Mouse (Mus musculus) liver, embryonic 11.5 days (tissue): ENCODE measurements at regions not wholly inside any gene's neighbourhood (a gene's known extent, or its start where the extent isn't known, plus 50 kb on each side); places are given as distances from the start of the nearest gene placed in this dataset.

Experiments
- ATAC-seq: fragments of 200-750 bp; cut with Nextera tagmentation; replicated peaks from 2 replicates; pipeline ENCODE4 v1.8.0; 2017; ENCODE audit warnings: moderate number of reproducible peaks, mild to moderate bottlenecking, moderate TSS enrichment, moderate library complexity; ENCODE audit not compliant: low FRiP score
- DNase-seq: peaks from one replicate; pipeline ENCODE4 v3.0.0-alpha.2; 2017; ENCODE audit warnings: low spot score
- H3K27ac ChIP-seq: fragments of 300-500 bp; sonication (generic); 2 replicates; pipeline ENCODE4 v1.5.1; 2014; ENCODE audit warnings: mild to moderate bottlenecking, low read depth, low read length, control low read depth
- H3K27me3 ChIP-seq: fragments of 300-500 bp; sonication (generic); replicated peaks from 2 replicates; pipeline ENCODE4 v1.6.1; 2014; ENCODE audit warnings: low read length, mixed read lengths; ENCODE audit not compliant: control insufficient read depth, insufficient read depth
- H3K36me3 ChIP-seq: fragments of 300-500 bp; sonication (generic); 2 replicates; pipeline ENCODE4 v1.6.1; 2014; ENCODE audit warnings: mild to moderate bottlenecking, low read length, moderate library complexity, mixed read lengths; ENCODE audit not compliant: control insufficient read depth, insufficient read depth
- H3K4me1 ChIP-seq: fragments of 300-500 bp; sonication (generic); replicated peaks from 2 replicates; pipeline ENCODE4 v1.6.1; 2014; ENCODE audit warnings: low read length, mixed read lengths; ENCODE audit not compliant: control insufficient read depth, insufficient read depth
- H3K4me2 ChIP-seq: fragments of 300-500 bp; sonication (generic); 2 replicates; pipeline ENCODE4 v1.6.1; 2014; ENCODE audit warnings: mild to moderate bottlenecking, control low read depth, moderate library complexity
- H3K4me3 ChIP-seq: fragments of 300-500 bp; sonication (generic); 2 replicates; pipeline ENCODE4 v1.5.1; 2014; ENCODE audit warnings: low read depth, low read length, control low read depth
- H3K9ac ChIP-seq: fragments of 300-500 bp; sonication (generic); 2 replicates; pipeline ENCODE4 v1.6.1; 2014; ENCODE audit warnings: low read depth, low read length, control low read depth
- H3K9me3 ChIP-seq: fragments of 300-500 bp; sonication (generic); 2 replicates; pipeline ENCODE4 v1.6.1; 2016; ENCODE audit warnings: low read length, inconsistent platforms, mixed read lengths; ENCODE audit not compliant: control insufficient read depth
- WGBS: fragments of 180-500 bp; shearing (Covaris S2); extraction: QIAGEN DNeasy Blood & Tissue Kit; methylation state at CpG from one replicate; pipeline ENCODE4 v1.1.7; 2014; 5-methylcytosine and 5-hydroxymethylcytosine counted together

DNA sequence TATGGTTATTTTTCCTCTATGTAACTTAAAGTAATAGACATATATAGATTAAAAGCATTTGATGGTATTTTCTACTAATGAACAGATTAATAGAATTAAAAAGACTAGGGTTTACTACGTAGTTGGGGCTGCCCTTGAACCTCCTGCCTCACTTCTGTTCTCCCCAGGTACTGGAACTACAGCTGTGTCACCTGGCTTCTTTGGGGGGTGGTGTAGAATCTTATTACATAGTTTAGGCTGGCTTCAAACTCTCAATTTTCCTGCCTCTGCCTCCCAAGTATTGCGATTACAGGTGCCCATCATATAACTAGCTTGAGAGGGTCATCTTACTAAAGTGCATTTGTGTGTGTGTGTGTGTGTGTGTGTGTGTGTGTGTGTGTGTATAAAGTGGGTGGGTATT lies 175.0 kb downstream of the Rab11fip4 start:
- Histone ChIP-seq H3K36me3 (no peaks in the 10 kb centered on the region), H3K4me3 (no peak overlapping the region), H3K9me3 (no peaks in the 10 kb centered on the region), H3K4me2 (no peak overlapping the region), H3K9ac (no peak overlapping the region), H3K27me3 (no peaks in the 10 kb centered on the region), H3K4me1 (no peaks in the 10 kb centered on the region), H3K27ac (no peak overlapping the region)
- no peak for DNase-seq
- no peak for ATAC-seq
- WGBS = 94% methylated on average over 2 of the region's 2 CpGs

GRCm38 (mm10) chr11:79765396-79765795 lies 174.4 kb downstream of the Rab11fip4 start:
- H3K36me3 ChIP-seq = no peaks in the 10 kb centered on the region
- H3K9me3 ChIP-seq = no peaks in the 10 kb centered on the region
- H3K4me3 ChIP-seq = no peak overlapping the region
- H3K4me1 ChIP-seq = no peaks in the 10 kb centered on the region
- 78% methylated on average over 2 of the region's 2 CpGs for WGBS
- ATAC-seq (no peak), DNase-seq (no peak)
- H3K9ac ChIP-seq = no peak overlapping the region
- H3K27me3 ChIP-seq = no peaks in the 10 kb centered on the region
- H3K27ac ChIP-seq = no peak overlapping the region
- H3K4me2 ChIP-seq = no peak overlapping the region

GRCm38 (mm10) chr11:79764026-79764425 lies 173.0 kb downstream of the Rab11fip4 start:
- ATAC-seq (no peak), DNase-seq (no peak)
- no peak overlapping the region for H3K27ac ChIP-seq
- no peaks in the 10 kb centered on the region for H3K4me1 ChIP-seq
- no peak overlapping the region for H3K4me3 ChIP-seq
- no peaks in the 10 kb centered on the region for H3K27me3 ChIP-seq
- H3K36me3 ChIP-seq = no peaks in the 10 kb centered on the region
- no peak overlapping the region for H3K9ac ChIP-seq
- H3K4me2 ChIP-seq = no peak overlapping the region
- no peaks in the 10 kb centered on the region for H3K9me3 ChIP-seq
- 82% methylated on average over 6 of the region's 6 CpGs for WGBS

DNA sequence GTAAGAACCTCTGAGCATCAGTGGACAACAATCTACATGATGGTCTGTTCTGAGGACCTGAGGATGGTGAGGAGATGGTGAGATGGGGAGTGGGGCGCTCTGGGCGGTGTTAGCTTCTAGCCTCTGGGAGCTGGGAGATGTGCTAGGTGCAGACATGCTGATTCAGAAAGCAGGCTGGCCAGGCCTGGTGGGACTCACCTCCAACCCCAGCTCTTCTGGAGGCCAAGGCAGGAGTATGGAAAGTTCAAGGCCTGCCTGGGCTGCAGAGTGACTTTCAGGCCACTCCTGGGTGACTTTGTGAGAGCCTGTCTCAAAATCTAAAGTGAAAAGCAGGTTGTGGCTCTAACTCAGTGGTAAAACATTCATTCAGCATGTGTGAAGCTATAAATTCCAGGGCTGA lies 171.6 kb downstream of the Rab11fip4 start:
- ATAC-seq = no peak
- Histone ChIP-seq H3K4me3 (no peak overlapping the region), H3K9me3 (no peaks in the 10 kb centered on the region), H3K4me2 (no peak overlapping the region), H3K4me1 (no peaks in the 10 kb centered on the region), H3K36me3 (no peaks in the 10 kb centered on the region), H3K9ac (no peak overlapping the region), H3K27me3 (no peaks in the 10 kb centered on the region), H3K27ac (no peak overlapping the region)
- WGBS = 88% methylated on average over 2 of the region's 2 CpGs
- DNase-seq = no peak

DNA sequence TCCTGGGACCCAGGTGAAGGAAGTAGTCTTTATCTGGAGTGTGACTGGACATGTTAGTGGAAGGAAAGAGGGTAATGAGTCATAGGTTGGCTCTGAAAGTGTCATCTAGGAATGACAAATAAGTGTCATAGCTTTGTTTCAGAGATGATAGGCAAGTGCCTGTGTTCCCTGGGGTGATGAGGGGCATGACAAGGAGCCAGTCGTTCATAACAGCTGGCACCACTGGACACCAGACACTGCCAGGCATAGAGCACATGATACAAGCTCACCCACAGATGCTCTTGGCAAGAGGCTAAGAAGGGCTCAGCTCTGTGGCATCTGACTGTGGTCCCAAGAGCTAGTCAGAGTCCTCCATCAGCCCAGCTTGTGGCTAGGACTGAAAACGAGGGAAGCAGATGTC lies 171.0 kb downstream of the Rab11fip4 start:
- H3K9me3 ChIP-seq = no peaks in the 10 kb centered on the region
- no peak overlapping the region for H3K27ac ChIP-seq
- DNase-seq (no peak), ATAC-seq (no peak)
- no peaks in the 10 kb centered on the region for H3K4me1 ChIP-seq
- H3K9ac ChIP-seq = no peak overlapping the region
- 67% methylated on average over 2 of the region's 2 CpGs for WGBS
- H3K27me3 ChIP-seq = no peaks in the 10 kb centered on the region
- no peaks in the 10 kb centered on the region for H3K36me3 ChIP-seq
- no peak overlapping the region for H3K4me3 ChIP-seq
- no peak overlapping the region for H3K4me2 ChIP-seq

GRCm38 (mm10) chr11:79760533-79760932 lies 169.5 kb downstream of the Rab11fip4 start:
- no peak for DNase-seq
- Histone ChIP-seq H3K36me3 (no peaks in the 10 kb centered on the region), H3K4me1 (no peaks in the 10 kb centered on the region), H3K9me3 (no peaks in the 10 kb centered on the region), H3K27ac (no peak overlapping the region), H3K4me3 (no peak overlapping the region), H3K9ac (no peak overlapping the region), H3K27me3 (no peaks in the 10 kb centered on the region), H3K4me2 (no peak overlapping the region)
- no peak for ATAC-seq
- 85% methylated on average over 4 of the region's 4 CpGs for WGBS

DNA sequence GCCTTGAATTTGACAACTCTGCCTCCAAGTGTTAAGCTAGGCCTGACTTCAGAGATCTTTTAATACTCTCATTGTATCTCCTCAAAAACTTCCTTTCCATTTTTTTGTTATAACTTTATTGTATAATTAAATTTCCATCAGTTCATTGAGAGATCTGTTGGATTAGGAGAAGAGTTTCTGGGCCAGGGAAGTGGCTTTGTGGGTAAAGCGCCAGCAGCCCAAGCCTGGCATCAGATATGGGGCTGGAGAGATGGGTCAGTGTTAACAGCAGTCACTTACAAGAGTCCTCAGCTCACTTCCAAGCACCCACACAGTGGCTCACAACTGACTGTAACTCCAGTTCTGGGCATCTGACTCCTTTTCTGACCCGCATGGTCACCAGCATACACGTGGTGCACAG lies 167.3 kb downstream of the Rab11fip4 start:
- Histone ChIP-seq H3K4me3 (no peak overlapping the region), H3K27me3 (no peaks in the 10 kb centered on the region), H3K9me3 (no peaks in the 10 kb centered on the region), H3K4me2 (no peak overlapping the region), H3K4me1 (no peaks in the 10 kb centered on the region), H3K9ac (no peak overlapping the region), H3K36me3 (no peaks in the 10 kb centered on the region), H3K27ac (no peak overlapping the region)
- ATAC-seq (no peak), DNase-seq (no peak)
- WGBS = 87% methylated on average over 3 of the region's 3 CpGs

GRCm38 (mm10) chr11:79757513-79758071 lies 166.6 kb downstream of the Rab11fip4 start:
- DNase-seq (no peak), ATAC-seq (no peak)
- no peaks in the 10 kb centered on the region for H3K4me1 ChIP-seq
- H3K9me3 ChIP-seq = no peaks in the 10 kb centered on the region
- H3K4me3 ChIP-seq = no peak overlapping the region
- no peaks in the 10 kb centered on the region for H3K27me3 ChIP-seq
- H3K27ac ChIP-seq = no peak overlapping the region
- WGBS = 80% methylated on average over 5 of the region's 5 CpGs
- no peak overlapping the region for H3K4me2 ChIP-seq
- H3K9ac ChIP-seq = no peak overlapping the region
- no peaks in the 10 kb centered on the region for H3K36me3 ChIP-seq

GRCm38 (mm10) chr11:79756305-79756846 lies 165.4 kb downstream of the Rab11fip4 start:
- no peak overlapping the region for H3K27ac ChIP-seq
- DNase-seq (no peak), ATAC-seq (no peak)
- H3K27me3 ChIP-seq = no peaks in the 10 kb centered on the region
- H3K4me3 ChIP-seq = no peak overlapping the region
- peaks cover under 1% of the 10 kb centered on the region; the same call in 1 of the 2 replicates for H3K4me1 ChIP-seq
- no peaks in the 10 kb centered on the region for H3K9me3 ChIP-seq
- H3K36me3 ChIP-seq = no peaks in the 10 kb centered on the region
- no peak overlapping the region for H3K4me2 ChIP-seq
- no peak overlapping the region for H3K9ac ChIP-seq
- 81% methylated on average over 9 of the region's 9 CpGs for WGBS
